Mouse (Mus musculus): ENCODE data around the gene Larp1b. TPM values are rescaled to one million over a fixed set of nuclear protein-coding genes. Genes with fewer than 3 reads are reported as not detected.
"Not testable (repeated sequence)": the region's sequence is repeated elsewhere in the genome, so short reads cannot be mapped to it uniquely, and the experiment has no call there.

The Larp1b gene
- 15.0 and 16.0 TPM in 2 replicates for polyA plus RNA-seq (2015; fragmentation: Nextera tagmentation; extraction: Ambion mirVana)

GRCm38 (mm10) chr3:40949170-40949902 lies at the start of gene Larp1b:
Gene Larp1b, plus strand, starts transcription at chr3:40949828.
- Histone ChIP-seq H3K4me1 (replicated peaks) (peaks cover 6% of the 10 kb centered on the region), H3K9me3 (replicated peaks) (no peaks in the 10 kb centered on the region), H3K27ac (peak within 1 kb of the TSS; percentile 93), H3K9ac (peak within 1 kb of the TSS; percentile 85), H3K27me3 (0 out of 2 replicates have a peak, but pooled peaks cover 2% of the 10 kb centered on the region), H3K4me2 (peak within 1 kb of the TSS; percentile 96), H3K4me3 (peak within 1 kb of the TSS; percentile 84), H3K36me3 (no peaks in the 10 kb centered on the region)
- under 1% methylated on average over 66 of the region's 66 CpGs for WGBS
- peak; percentile 96 for ATAC-seq (replicated peaks; ENCODE audit: insufficient number of reproducible peaks, insufficient read depth, low FRiP score, low read depth)

GRCm38 (mm10) chr3:40902443-40902842 lies 47.2 kb upstream of the Larp1b start, which contains the start of gene 1700034I23Rik:
Gene 1700034I23Rik, minus strand, starts transcription at chr3:40902543.
- WGBS = 89% methylated on average over 7 of the region's 10 CpGs
- not testable (repeated sequence) for H3K36me3 ChIP-seq; H3K4me3 ChIP-seq; ATAC-seq (replicated peaks; ENCODE audit: insufficient number of reproducible peaks, insufficient read depth, low FRiP score, low read depth); H3K9me3 ChIP-seq (replicated peaks); H3K4me2 ChIP-seq; H3K9ac ChIP-seq; H3K27ac ChIP-seq; H3K4me1 ChIP-seq (replicated peaks); H3K27me3 ChIP-seq

GRCm38 (mm10) chr3:40938189-40938588 lies 11.4 kb upstream of the Larp1b start:
- no peak overlapping the region for H3K27ac ChIP-seq
- 75% methylated on average over 5 of the region's 5 CpGs for WGBS
- H3K27me3 ChIP-seq = no peaks in the 10 kb centered on the region
- H3K4me2 ChIP-seq = no peak overlapping the region
- no peaks in the 10 kb centered on the region for H3K4me1 ChIP-seq (replicated peaks)
- ATAC-seq (replicated peaks; ENCODE audit: insufficient number of reproducible peaks, insufficient read depth, low FRiP score, low read depth) = no peak
- no peaks in the 10 kb centered on the region for H3K9me3 ChIP-seq (replicated peaks)
- no peak overlapping the region for H3K4me3 ChIP-seq
- H3K36me3 ChIP-seq = peaks cover 17% of the 10 kb centered on the region
- no peak overlapping the region for H3K9ac ChIP-seq

- no peak overlapping the region for H3K9ac ChIP-seq
- 89% methylated on average over 4 of the region's 4 CpGs for WGBS
- no peak overlapping the region for H3K4me3 ChIP-seq
- H3K27me3 ChIP-seq = no peaks in the 10 kb centered on the region
- H3K9me3 ChIP-seq (replicated peaks) = no peaks in the 10 kb centered on the region
- H3K4me1 ChIP-seq (replicated peaks) = no peaks in the 10 kb centered on the region
- H3K36me3 ChIP-seq = peaks cover 14% of the 10 kb centered on the region
- H3K27ac ChIP-seq = no peak overlapping the region
- H3K4me2 ChIP-seq = no peak overlapping the region
- ATAC-seq (replicated peaks; ENCODE audit: insufficient number of reproducible peaks, insufficient read depth, low FRiP score, low read depth) = no peak
Measured at GRCm38 (mm10) chr3:40938592-40938991, 11.0 kb upstream of the Larp1b start.

GRCm38 (mm10) chr3:40939019-40939418 lies 10.6 kb upstream of the Larp1b start:
- H3K9ac ChIP-seq = no peak overlapping the region
- no peak overlapping the region for H3K4me2 ChIP-seq
- peaks cover 10% of the 10 kb centered on the region for H3K36me3 ChIP-seq
- ATAC-seq (replicated peaks; ENCODE audit: insufficient number of reproducible peaks, insufficient read depth, low FRiP score, low read depth) = no peak
- H3K4me3 ChIP-seq = no peak overlapping the region
- H3K27ac ChIP-seq = no peak overlapping the region
- no peaks in the 10 kb centered on the region for H3K27me3 ChIP-seq
- H3K9me3 ChIP-seq (replicated peaks) = no peaks in the 10 kb centered on the region
- H3K4me1 ChIP-seq (replicated peaks) = no peaks in the 10 kb centered on the region

- Histone ChIP-seq H3K36me3 (no peaks in the 10 kb centered on the region), H3K27me3 (0 out of 2 replicates have a peak, but pooled peaks cover 2% of the 10 kb centered on the region), H3K4me2 (peak overlapping the region; percentile 96), H3K27ac (peak overlapping the region; percentile 93), H3K4me1 (replicated peaks) (peaks cover 6% of the 10 kb centered on the region), H3K4me3 (peak overlapping the region; percentile 84), H3K9me3 (replicated peaks) (no peaks in the 10 kb centered on the region), H3K9ac (peak overlapping the region; percentile 85)
- under 1% methylated on average over 104 of the region's 118 CpGs for WGBS
- ATAC-seq (replicated peaks; ENCODE audit: insufficient number of reproducible peaks, insufficient read depth, low FRiP score, low read depth) = peak; percentile 5; the same call in 1 of the 2 replicates
Measured at GRCm38 (mm10) chr3:40949903-40950600, 424 bp downstream of the Larp1b start.

- H3K4me1 ChIP-seq (replicated peaks) = peaks cover 6% of the 10 kb centered on the region
- no peaks in the 10 kb centered on the region for H3K36me3 ChIP-seq
- 0 out of 2 replicates have a peak, but pooled peaks cover 2% of the 10 kb centered on the region for H3K27me3 ChIP-seq
- ATAC-seq (replicated peaks; ENCODE audit: insufficient number of reproducible peaks, insufficient read depth, low FRiP score, low read depth) = no peak; the same call in 1 of the 2 replicates
- peak overlapping the region; percentile 84 for H3K4me3 ChIP-seq
- H3K9ac ChIP-seq = peak overlapping the region; percentile 85
- H3K9me3 ChIP-seq (replicated peaks) = no peaks in the 10 kb centered on the region
- under 1% methylated on average over 43 of the region's 43 CpGs for WGBS
- H3K4me2 ChIP-seq = peak overlapping the region; percentile 96
- H3K27ac ChIP-seq = peak overlapping the region; percentile 93
Measured at GRCm38 (mm10) chr3:40950601-40951201, 1.1 kb downstream of the Larp1b start.

- Histone ChIP-seq H3K9me3 (replicated peaks) (no peaks in the 10 kb centered on the region), H3K27ac (peak overlapping the region; percentile 93; the same call in 1 of the 2 replicates), H3K9ac (peak overlapping the region; percentile 85), H3K27me3 (0 out of 2 replicates have a peak, but pooled peaks cover 2% of the 10 kb centered on the region), H3K4me2 (peak overlapping the region; percentile 96), H3K4me3 (peak overlapping the region; percentile 84), H3K36me3 (no peaks in the 10 kb centered on the region), H3K4me1 (replicated peaks) (peaks cover 6% of the 10 kb centered on the region)
- 10% methylated on average over 7 of the region's 7 CpGs for WGBS
- no peak for ATAC-seq (replicated peaks; ENCODE audit: insufficient number of reproducible peaks, insufficient read depth, low FRiP score, low read depth)
Measured at GRCm38 (mm10) chr3:40951365-40951764, 1.7 kb downstream of the Larp1b start.

- no peak overlapping the region for H3K4me2 ChIP-seq
- H3K36me3 ChIP-seq = no peaks in the 10 kb centered on the region
- H3K27ac ChIP-seq = no peak overlapping the region
- 0 out of 2 replicates have a peak, but pooled peaks cover 2% of the 10 kb centered on the region for H3K27me3 ChIP-seq
- no peak overlapping the region for H3K4me3 ChIP-seq
- H3K9ac ChIP-seq = no peak overlapping the region
- no peaks in the 10 kb centered on the region for H3K9me3 ChIP-seq (replicated peaks)
- ATAC-seq (replicated peaks; ENCODE audit: insufficient number of reproducible peaks, insufficient read depth, low FRiP score, low read depth) = no peak
- H3K4me1 ChIP-seq (replicated peaks) = peaks cover 6% of the 10 kb centered on the region
Measured at GRCm38 (mm10) chr3:40952606-40953005, 3.0 kb downstream of the Larp1b start.

- WGBS = 70% methylated on average over 1 of the region's 1 CpGs
- no peak for ATAC-seq (replicated peaks; ENCODE audit: insufficient number of reproducible peaks, insufficient read depth, low FRiP score, low read depth)
Measured at GRCm38 (mm10) chr3:40954792-40955191, 5.2 kb downstream of the Larp1b start.

GRCm38 (mm10) chr3:40958831-40959230 lies 9.2 kb downstream of the Larp1b start:
- Histone ChIP-seq H3K36me3 (no peaks in the 10 kb centered on the region), H3K4me1 (replicated peaks) (no peaks in the 10 kb centered on the region), H3K4me3 (no peak overlapping the region), H3K27ac (no peak overlapping the region), H3K9ac (no peak overlapping the region), H3K27me3 (no peaks in the 10 kb centered on the region), H3K4me2 (no peak overlapping the region), H3K9me3 (replicated peaks) (no peaks in the 10 kb centered on the region)
- no peak for ATAC-seq (replicated peaks; ENCODE audit: insufficient number of reproducible peaks, insufficient read depth, low FRiP score, low read depth)

More at GRCm38 (mm10) chr3:40954792-40955191, 5.2 kb downstream of the Larp1b start:
- Histone ChIP-seq H3K9me3 (replicated peaks) (no peaks in the 10 kb centered on the region), H3K4me3 (no peak overlapping the region), H3K9ac (no peak overlapping the region), H3K27ac (no peak overlapping the region), H3K27me3 (no peaks in the 10 kb centered on the region), H3K36me3 (no peaks in the 10 kb centered on the region), H3K4me2 (no peak overlapping the region), H3K4me1 (replicated peaks) (peaks cover 3% of the 10 kb centered on the region; the same call in 1 of the 2 replicates)

All from heart, embryonic 15.5 days (tissue).